Mouse (Mus musculus): ENCODE results near the gene Gm49337.

GRCm38 (mm10) chr4:116342119-116342518 is 168.9 kb downstream of the Gm49337 start:
- no peak for TF ChIP-seq CTCF (IDR thresholded peaks at IDR 0.05; ENCODE audit: control insufficient read depth, insufficient read depth, insufficient replicate concordance, low read depth, low read length)
- no peak for TF ChIP-seq POLR2A (IDR thresholded peaks at IDR 0.05; ENCODE audit: control insufficient read depth, low read depth, low read length)
